Mouse (Mus musculus): ENCODE measurements around the gene Tmem131. TPM values are rescaled to one million over a fixed set of nuclear protein-coding genes. Genes with fewer than 3 reads are reported as not detected.
"Not testable (repeated sequence)": the region's sequence is repeated elsewhere in the genome, so short reads cannot be mapped to it uniquely, and the experiment has no call there.

Tmem131 gene
- polyA plus RNA-seq, 1 experiment from 2014 or later, result 11.1 TPM

GRCm38 (mm10) chr1:36903376-36904083 is 39.9 kb downstream of the Tmem131 start:
- Histone ChIP-seq H3K27ac (ENCODE audit: low read length) (no peak overlapping the region), H3K4me2 (ENCODE audit: low read depth, low read length) (no peak overlapping the region), H3K36me3 (ENCODE audit: control insufficient read depth, insufficient read depth, low read length) (no peaks in the 10 kb centered on the region), H3K4me1 (replicated peaks; ENCODE audit: control insufficient read depth, insufficient read depth, low read length) (peaks cover 13% of the 10 kb centered on the region), H3K9me3 (ENCODE audit: control insufficient read depth, low read length) (no peaks in the 10 kb centered on the region), H3K4me3 (ENCODE audit: low read length) (no peak overlapping the region), H3K27me3 (ENCODE audit: control insufficient read depth, insufficient read depth, low read depth, low read length) (no peaks in the 10 kb centered on the region), H3K9ac (ENCODE audit: low read length) (no peak overlapping the region)
- ATAC-seq (ENCODE audit: low read depth), result peak; percentile 31
- WGBS, result 83% methylated on average over 15 of the region's 15 CpGs

DNA sequence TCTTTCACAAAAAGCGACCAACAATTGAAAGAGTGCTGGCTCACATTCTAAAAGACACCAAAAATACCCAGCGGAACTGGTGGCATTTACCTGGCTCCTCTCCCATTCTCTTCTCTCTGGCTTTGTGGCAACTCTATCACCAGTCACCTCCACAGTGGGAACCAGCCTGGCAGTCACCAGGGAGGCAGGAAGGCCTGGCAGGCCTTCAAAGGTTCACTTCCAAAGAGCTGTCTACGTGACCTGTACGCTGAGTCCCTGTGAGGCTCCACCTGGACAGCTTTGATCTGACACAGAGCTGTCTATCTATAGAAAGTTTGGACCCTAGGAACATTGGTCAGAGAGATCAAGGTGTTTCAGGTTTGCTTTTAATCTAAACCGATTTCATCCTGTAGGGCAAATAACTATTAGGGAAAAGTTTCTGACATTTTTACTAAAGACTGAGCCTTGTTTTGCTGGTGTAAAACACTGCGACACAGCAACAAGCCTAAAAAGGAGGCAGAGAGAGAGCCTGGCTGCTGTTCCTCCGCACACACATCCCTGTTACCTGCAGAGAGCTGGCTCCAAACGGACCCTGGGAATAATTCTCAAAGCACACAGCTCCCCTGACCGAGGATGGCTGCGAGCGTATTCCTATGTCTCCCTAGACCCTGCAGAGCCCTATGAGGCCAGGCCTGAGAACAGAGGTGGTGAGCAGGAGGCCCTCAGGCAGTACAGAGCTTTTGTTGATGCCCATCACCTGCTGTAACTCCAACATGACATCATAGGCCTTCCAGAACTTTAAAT is 40.7 kb downstream of the Tmem131 start:
- Histone ChIP-seq H3K4me2 (ENCODE audit: low read depth, low read length) (no peak overlapping the region), H3K27me3 (ENCODE audit: control insufficient read depth, insufficient read depth, low read depth, low read length) (no peaks in the 10 kb centered on the region), H3K4me1 (replicated peaks; ENCODE audit: control insufficient read depth, insufficient read depth, low read length) (peaks cover 13% of the 10 kb centered on the region), H3K9me3 (ENCODE audit: control insufficient read depth, low read length) (no peaks in the 10 kb centered on the region), H3K27ac (ENCODE audit: low read length) (no peak overlapping the region), H3K4me3 (ENCODE audit: low read length) (no peak overlapping the region), H3K36me3 (ENCODE audit: control insufficient read depth, insufficient read depth, low read length) (no peaks in the 10 kb centered on the region), H3K9ac (ENCODE audit: low read length) (no peak overlapping the region)
- no peak for ATAC-seq (ENCODE audit: low read depth)
- 85% methylated on average over 11 of the region's 11 CpGs for WGBS

DNA sequence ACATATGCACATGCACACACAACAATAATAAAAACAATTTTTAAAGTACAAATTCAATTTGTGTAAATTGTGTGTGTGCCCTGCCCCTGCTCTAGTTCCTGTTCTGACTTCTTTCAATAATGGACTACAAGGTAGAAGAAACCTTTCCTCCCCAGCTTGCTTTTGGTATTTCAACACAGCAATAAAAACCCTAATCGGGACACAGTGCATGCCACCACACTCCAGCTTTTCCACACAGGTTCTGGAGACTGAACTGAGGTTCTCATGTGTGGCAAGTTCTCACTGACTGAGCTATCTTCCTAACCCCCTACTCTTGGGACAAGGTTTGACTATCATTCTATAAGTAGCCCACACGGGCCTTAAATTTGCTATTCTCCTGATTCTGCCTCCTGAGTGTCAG is 43.8 kb downstream of the Tmem131 start:
- no peak overlapping the region for H3K9ac ChIP-seq (ENCODE audit: low read length)
- no peaks in the 10 kb centered on the region for H3K9me3 ChIP-seq (ENCODE audit: control insufficient read depth, low read length)
- WGBS, result 88% methylated on average over 2 of the region's 2 CpGs
- no peaks in the 10 kb centered on the region for H3K36me3 ChIP-seq (ENCODE audit: control insufficient read depth, insufficient read depth, low read length)
- H3K27ac ChIP-seq (ENCODE audit: low read length), result no peak overlapping the region
- H3K4me3 ChIP-seq (ENCODE audit: low read length), result no peak overlapping the region
- H3K4me2 ChIP-seq (ENCODE audit: low read depth, low read length), result no peak overlapping the region
- H3K27me3 ChIP-seq (ENCODE audit: control insufficient read depth, insufficient read depth, low read depth, low read length), result no peaks in the 10 kb centered on the region
- peaks cover 6% of the 10 kb centered on the region; the same call in 1 of the 2 replicates for H3K4me1 ChIP-seq (replicated peaks; ENCODE audit: control insufficient read depth, insufficient read depth, low read length)
- no peak for ATAC-seq (ENCODE audit: low read depth)

DNA sequence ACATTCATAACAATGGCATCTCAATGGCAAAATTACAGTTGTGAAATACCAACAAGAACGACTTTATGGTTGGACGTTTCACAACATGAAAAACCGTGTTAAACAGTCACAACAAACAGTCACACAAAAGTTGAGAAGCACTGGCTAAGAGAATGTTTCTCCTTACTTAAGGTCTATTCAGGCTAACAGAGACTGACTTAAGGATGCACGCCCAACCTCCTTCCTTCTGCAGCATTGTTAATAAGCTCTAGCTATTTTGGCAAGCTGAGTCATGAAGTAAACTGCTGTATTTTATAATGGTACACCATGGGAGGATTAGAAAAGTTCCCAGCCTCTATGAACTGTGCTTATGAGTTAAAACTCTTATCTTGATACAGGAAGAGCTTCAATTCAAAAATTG is 47.0 kb downstream of the Tmem131 start:
- H3K4me1 ChIP-seq (replicated peaks; ENCODE audit: control insufficient read depth, insufficient read depth, low read length), result peaks cover 4% of the 10 kb centered on the region
- H3K9me3 ChIP-seq (ENCODE audit: control insufficient read depth, low read length), result no peaks in the 10 kb centered on the region
- H3K4me2 ChIP-seq (ENCODE audit: low read depth, low read length), result no peak overlapping the region
- WGBS, result 69% methylated on average over 4 of the region's 4 CpGs
- no peak overlapping the region for H3K27ac ChIP-seq (ENCODE audit: low read length)
- ATAC-seq (ENCODE audit: low read depth), result no peak
- H3K4me3 ChIP-seq (ENCODE audit: low read length), result no peak overlapping the region
- H3K36me3 ChIP-seq (ENCODE audit: control insufficient read depth, insufficient read depth, low read length), result no peaks in the 10 kb centered on the region
- no peak overlapping the region for H3K9ac ChIP-seq (ENCODE audit: low read length)
- H3K27me3 ChIP-seq (ENCODE audit: control insufficient read depth, insufficient read depth, low read depth, low read length), result no peaks in the 10 kb centered on the region

DNA sequence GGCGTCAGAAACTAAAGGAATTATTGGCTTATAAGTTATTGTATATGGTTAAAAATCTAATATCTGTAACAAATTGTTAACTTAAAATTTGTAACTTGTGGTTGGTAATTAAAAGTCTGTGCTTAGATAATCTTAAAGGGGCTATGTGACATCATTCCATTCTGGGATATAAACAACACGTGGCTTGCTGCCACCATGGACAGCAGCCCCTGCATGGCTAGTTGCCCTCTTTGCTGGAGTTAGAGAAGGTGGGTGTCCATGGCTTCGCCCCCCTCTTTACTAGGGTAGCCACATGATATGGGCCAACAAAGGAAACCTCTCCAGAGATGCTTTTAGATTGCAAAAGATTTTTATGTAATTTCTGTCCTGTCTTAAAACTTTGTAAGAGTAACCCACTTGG is 48.0 kb downstream of the Tmem131 start:
- 67% methylated on average over 3 of the region's 3 CpGs for WGBS
- ATAC-seq (ENCODE audit: low read depth), result no peak
- Histone ChIP-seq H3K36me3 (ENCODE audit: control insufficient read depth, insufficient read depth, low read length) (no peaks in the 10 kb centered on the region), H3K9me3 (ENCODE audit: control insufficient read depth, low read length) (no peaks in the 10 kb centered on the region), H3K4me1 (replicated peaks; ENCODE audit: control insufficient read depth, insufficient read depth, low read length) (peaks cover 10% of the 10 kb centered on the region), H3K9ac (ENCODE audit: low read length) (no peak overlapping the region), H3K4me2 (ENCODE audit: low read depth, low read length) (no peak overlapping the region), H3K27ac (ENCODE audit: low read length) (no peak overlapping the region), H3K4me3 (ENCODE audit: low read length) (no peak overlapping the region), H3K27me3 (ENCODE audit: control insufficient read depth, insufficient read depth, low read depth, low read length) (no peaks in the 10 kb centered on the region)

- no peak for ATAC-seq (ENCODE audit: low read depth)
- no peaks in the 10 kb centered on the region for H3K9me3 ChIP-seq (ENCODE audit: control insufficient read depth, low read length)
These were observed 49.3 kb downstream of the Tmem131 start for GRCm38 (mm10) chr1:36894136-36894535.

DNA sequence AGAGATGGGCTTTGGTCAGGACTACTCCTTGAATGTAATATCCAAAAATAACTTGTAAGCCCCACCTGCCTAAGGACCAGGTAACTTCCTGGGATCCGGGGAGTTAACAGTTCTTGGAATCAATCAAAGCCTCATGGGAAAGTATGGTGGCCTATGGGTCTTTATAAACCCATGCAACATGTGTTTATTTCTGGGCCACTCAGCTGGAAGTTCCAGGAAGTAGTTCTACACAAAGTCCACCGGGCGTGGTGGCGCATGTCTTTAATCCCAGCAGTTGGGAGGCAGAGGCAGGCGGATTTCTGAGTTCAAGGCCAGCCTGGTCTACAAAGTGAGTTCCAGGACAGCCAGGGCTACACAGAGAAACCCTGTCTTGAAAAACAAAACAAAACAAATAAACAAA is 49.7 kb downstream of the Tmem131 start:
- not testable (repeated sequence) for ATAC-seq (ENCODE audit: low read depth); H3K9ac ChIP-seq (ENCODE audit: low read length); H3K4me3 ChIP-seq (ENCODE audit: low read length); H3K9me3 ChIP-seq (ENCODE audit: control insufficient read depth, low read length); H3K27ac ChIP-seq (ENCODE audit: low read length); H3K36me3 ChIP-seq (ENCODE audit: control insufficient read depth, insufficient read depth, low read length); H3K27me3 ChIP-seq (ENCODE audit: control insufficient read depth, insufficient read depth, low read depth, low read length); H3K4me2 ChIP-seq (ENCODE audit: low read depth, low read length)
- peaks cover 14% of the 10 kb centered on the region for H3K4me1 ChIP-seq (replicated peaks; ENCODE audit: control insufficient read depth, insufficient read depth, low read length)
- WGBS, result 90% methylated on average over 5 of the region's 5 CpGs

More at GRCm38 (mm10) chr1:36894136-36894535, 49.3 kb downstream of the Tmem131 start:
- H3K27me3 ChIP-seq (ENCODE audit: control insufficient read depth, insufficient read depth, low read depth, low read length), result no peaks in the 10 kb centered on the region
- H3K4me2 ChIP-seq (ENCODE audit: low read depth, low read length), result no peak overlapping the region
- H3K4me1 ChIP-seq (replicated peaks; ENCODE audit: control insufficient read depth, insufficient read depth, low read length), result peaks cover 14% of the 10 kb centered on the region
- WGBS, result 93% methylated on average over 3 of the region's 3 CpGs
- H3K36me3 ChIP-seq (ENCODE audit: control insufficient read depth, insufficient read depth, low read length), result no peaks in the 10 kb centered on the region
- H3K9ac ChIP-seq (ENCODE audit: low read length), result no peak overlapping the region
- H3K27ac ChIP-seq (ENCODE audit: low read length), result no peak overlapping the region
- H3K4me3 ChIP-seq (ENCODE audit: low read length), result no peak overlapping the region

DNA sequence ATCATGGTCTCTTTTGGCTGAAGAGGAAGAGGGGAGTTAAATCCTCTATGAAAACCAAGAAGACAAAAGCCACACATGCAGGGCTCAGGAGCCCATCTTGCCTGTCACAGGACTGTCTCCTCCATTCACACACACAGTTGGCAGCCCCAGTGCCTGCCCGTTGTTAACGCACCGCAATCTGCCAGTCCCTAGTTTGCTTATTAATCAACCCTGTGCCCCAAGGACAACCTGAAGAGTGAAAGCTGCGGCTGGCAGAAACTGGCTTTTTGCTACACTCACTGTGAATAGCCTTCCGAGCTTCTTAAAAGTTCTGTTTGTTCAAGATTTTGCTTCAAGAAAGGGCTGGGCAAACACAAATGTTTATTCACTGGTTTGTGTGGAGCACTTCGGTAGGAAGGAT is 50.3 kb downstream of the Tmem131 start:
- ATAC-seq (ENCODE audit: low read depth), result no peak
- no peaks in the 10 kb centered on the region for H3K36me3 ChIP-seq (ENCODE audit: control insufficient read depth, insufficient read depth, low read length)
- H3K4me2 ChIP-seq (ENCODE audit: low read depth, low read length), result no peak overlapping the region
- 62% methylated on average over 6 of the region's 6 CpGs for WGBS
- no peaks in the 10 kb centered on the region for H3K27me3 ChIP-seq (ENCODE audit: control insufficient read depth, insufficient read depth, low read depth, low read length)
- no peak overlapping the region for H3K4me3 ChIP-seq (ENCODE audit: low read length)
- peaks cover 20% of the 10 kb centered on the region for H3K4me1 ChIP-seq (replicated peaks; ENCODE audit: control insufficient read depth, insufficient read depth, low read length)
- no peak overlapping the region for H3K9ac ChIP-seq (ENCODE audit: low read length)
- peak overlapping the region; percentile 52; the same call in 1 of the 2 replicates for H3K27ac ChIP-seq (ENCODE audit: low read length)
- no peaks in the 10 kb centered on the region for H3K9me3 ChIP-seq (ENCODE audit: control insufficient read depth, low read length)

- H3K36me3 ChIP-seq (ENCODE audit: control insufficient read depth, insufficient read depth, low read length), result no peaks in the 10 kb centered on the region
- peaks cover 23% of the 10 kb centered on the region for H3K4me1 ChIP-seq (replicated peaks; ENCODE audit: control insufficient read depth, insufficient read depth, low read length)
- H3K4me3 ChIP-seq (ENCODE audit: low read length), result no peak overlapping the region
- H3K9ac ChIP-seq (ENCODE audit: low read length), result no peak overlapping the region
- no peaks in the 10 kb centered on the region for H3K27me3 ChIP-seq (ENCODE audit: control insufficient read depth, insufficient read depth, low read depth, low read length)
- no peak for ATAC-seq (ENCODE audit: low read depth)
- 71% methylated on average over 3 of the region's 3 CpGs for WGBS
- no peaks in the 10 kb centered on the region for H3K9me3 ChIP-seq (ENCODE audit: control insufficient read depth, low read length)
- H3K4me2 ChIP-seq (ENCODE audit: low read depth, low read length), result no peak overlapping the region
- no peak overlapping the region for H3K27ac ChIP-seq (ENCODE audit: low read length)
These were observed 51.0 kb downstream of the Tmem131 start for GRCm38 (mm10) chr1:36892461-36892860.
